Mouse (Mus musculus) CD4-positive, CD25-positive, alpha-beta regulatory T cell, adult 2 months (primary cell): ENCODE data around the gene Dnajc27.

Experiments
- DNase-seq: peaks from one replicate; pipeline ENCODE4 v3.0.0-alpha.2; 2012; ENCODE audit warnings: low read depth, low spot score

Gene Dnajc27

DNA sequence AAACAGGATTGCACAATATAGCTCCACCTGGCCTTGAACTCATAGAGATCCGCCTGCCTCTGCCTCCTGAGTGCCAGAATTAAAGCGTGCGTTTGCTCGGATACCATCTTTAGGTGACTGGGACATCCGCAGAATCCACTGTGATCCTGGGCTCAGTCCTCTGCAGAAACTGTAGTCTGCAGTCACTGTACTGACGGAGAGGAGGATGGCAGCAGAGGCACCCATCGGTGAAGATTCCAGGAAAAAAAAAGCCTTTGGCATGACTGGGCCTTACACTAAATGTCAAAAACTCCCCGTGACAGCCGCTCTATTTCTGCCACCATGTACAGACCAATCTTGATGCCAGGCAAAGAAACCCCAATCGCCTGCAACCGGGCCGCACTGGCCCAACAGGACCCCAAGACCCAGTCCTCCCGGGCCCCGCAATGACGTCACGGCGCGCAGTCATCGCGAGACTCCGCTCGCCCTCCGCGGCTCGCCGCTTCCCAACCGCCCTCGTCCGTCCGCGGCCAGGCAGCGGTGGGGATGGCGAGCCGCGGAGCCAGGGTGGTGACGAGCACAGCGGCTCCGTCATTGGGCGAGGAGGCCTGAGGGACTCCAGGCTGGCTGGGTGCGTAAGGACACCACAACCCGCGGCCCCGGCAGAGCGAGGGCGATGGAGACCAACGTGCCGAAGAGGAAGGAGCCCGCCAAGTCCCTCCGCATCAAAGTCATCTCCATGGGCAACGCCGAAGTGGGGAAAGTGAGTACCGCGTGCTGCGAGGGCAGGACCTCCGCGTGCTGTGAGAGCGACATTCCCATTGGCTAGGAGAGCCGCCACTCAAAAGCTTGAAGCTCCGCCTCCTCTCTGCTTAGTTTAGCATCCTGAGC, at the start of gene Dnajc27:
Dnajc27 (plus strand) TSS at position 452 of the 870 bp plus-strand sequence.
- peak; percentile 97 for DNase-seq

DNA sequence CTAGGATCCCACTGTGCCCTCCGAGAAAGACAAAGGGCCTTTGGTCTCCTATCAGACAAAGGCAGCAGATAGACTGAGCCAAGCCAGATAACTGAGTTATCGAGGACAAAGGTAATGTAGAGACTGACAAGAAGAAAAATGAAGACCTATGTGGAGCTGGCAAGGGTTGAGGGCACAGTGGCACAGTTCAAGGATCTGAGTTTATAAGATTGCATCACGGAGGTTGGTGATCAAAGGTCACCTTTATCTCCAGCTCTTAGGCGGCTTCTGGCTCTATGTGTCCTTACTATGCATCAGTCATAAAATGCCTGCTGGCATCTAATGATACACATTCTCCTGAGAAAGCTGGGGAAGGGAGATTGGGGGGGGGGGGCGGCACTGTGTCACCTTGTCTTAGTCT, 46.2 kb upstream of the Dnajc27 start:
- DNase-seq: no peak

DNA sequence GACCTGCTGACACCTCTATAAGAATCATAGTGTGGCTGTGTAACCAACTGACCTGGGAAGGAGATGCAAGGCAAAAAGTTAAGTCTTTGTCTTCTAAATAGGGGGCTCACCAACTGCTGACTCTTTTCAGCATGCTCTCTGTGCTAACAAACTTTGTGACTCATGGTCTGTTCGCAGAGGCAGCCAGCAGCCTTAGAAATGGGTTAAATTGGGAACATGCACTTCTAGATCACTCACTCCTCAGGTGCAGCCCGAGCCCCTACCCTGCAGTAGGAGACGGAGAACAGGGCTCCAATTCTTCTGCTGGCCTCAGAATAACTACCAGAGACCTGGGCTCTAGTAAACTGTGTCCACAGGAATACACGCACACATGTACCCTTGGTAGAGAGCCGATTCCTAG, 44.9 kb upstream of the Dnajc27 start:
- no peak for DNase-seq

DNA sequence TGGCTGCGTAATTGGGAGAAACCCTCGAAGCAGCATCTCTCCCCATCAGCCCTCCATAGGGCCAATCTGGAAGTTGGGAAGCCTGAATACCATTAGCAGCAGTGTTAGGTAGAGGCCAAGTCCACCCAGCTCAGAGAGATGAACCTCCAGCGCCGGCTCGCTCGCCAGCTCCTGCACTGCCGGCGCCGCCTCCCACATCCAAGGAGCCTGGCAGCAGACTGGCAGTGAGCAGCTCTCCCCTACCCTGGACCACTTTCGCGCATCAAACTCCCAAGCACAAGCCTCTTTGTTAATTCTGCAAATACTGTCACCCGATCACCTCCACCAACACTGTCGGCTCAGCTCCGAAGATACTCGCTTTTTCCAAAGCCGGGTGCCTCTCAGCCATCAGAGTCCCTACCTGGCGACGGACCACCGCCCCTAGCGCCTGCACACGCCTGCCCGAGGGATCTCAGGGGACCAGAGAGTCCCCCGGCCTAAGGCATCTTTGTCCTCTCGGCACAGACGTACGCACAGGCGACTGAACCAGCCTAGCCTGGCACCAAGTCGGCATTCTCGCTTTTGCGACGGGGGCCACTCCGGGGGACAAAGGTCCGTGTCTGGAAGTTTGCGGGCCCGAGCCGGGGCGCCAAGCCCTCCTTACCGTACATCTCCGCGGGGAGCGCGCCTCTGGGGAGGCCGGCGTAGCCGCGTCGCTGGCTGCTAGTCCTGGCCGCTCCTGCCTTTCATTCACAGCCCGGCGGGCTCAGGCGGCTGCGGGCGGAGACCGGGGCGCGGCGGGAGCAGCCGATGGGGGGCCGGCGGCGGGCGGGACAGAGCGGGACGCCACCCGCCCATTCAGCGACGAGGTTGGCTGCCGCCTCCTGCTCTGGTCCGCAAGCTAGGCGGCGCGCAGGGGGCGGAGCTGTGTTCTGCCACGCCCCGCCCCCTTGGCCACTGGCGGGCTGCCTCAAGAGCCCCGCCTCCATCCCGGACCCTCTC, 44.0 kb upstream of the Dnajc27 start, which contains the start of gene Efr3b:
Efr3b (minus strand) TSS at position 855 of the 981 bp plus-strand sequence.
- DNase-seq: peak; percentile 72

DNA sequence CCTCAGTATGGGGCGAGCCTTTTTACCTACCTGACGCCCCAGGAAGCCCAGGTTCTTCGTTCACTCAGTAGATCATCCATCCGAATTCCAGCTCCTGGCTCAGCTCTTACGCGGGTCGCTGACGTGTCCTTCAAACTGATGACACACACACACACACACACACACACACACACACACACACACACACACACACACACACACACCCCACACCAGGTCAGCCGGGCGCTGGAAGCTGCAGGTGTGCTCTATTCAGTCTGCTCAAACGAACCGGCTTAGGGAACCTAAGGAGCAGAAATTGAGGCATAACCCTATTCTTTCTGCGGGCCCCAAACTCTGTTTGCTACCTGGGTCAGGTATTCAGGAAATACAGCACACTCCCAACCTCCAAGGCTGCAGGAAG, 43.3 kb upstream of the Dnajc27 start:
- DNase-seq: no peak

DNA sequence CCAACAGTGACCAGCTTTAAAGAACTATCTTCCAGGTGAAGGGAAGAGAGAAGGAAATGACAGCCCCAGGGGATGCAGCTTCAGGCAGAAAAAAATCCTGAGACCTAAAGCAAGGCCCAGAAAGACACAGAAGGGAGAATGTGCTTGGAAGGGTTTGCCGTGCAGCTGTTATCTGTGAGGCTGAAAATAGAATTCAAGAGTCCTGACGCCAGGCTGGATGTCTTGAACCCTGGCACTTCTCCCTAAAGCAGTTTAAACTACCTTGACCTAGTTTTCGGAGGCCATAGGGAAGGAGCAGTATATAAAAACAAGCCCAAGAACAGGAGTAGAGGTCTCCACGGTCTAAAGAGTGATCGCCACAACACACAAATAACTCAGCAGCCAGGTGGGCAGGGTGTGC, 40.0 kb upstream of the Dnajc27 start:
- no peak for DNase-seq

DNA sequence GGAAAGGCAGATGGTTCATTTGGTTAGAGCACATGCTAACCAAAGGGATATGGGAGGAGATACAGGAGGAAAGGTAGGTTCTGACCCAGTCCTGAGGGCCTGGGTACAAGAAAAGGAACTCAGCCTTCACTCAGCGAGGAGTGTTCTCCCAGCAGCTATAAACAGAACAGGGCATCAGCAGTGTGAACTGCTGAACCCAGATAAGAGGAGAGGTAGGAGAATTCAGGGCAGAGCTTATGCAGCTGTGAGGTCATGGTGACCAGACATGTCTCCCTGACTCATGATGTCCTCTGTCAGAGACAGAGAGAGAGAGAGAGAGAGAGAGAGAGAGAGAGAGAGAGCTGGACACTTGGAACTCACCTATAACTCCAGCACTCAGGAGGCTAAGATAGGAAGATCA, 36.4 kb upstream of the Dnajc27 start:
- DNase-seq: no peak

DNA sequence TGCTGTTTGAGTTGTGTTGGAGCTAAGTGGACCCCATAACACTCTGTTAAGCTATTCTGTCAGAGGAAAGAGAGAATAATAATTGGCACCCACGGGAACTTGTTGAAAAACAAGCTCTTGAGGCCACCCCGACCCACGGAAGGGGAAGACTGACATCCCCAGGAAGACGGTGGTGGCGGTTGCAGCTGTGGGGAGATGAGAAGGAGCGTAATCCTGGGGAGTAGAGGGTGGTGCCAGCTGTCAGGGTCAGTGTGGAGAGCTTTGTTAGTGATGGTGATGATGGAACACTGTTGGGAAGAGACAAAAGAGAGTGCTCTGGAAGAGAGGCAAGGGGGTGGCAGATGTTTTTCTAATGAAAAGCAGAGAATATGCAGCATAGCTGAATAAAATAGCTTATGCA, 34.4 kb upstream of the Dnajc27 start:
- DNase-seq: no peak

DNA sequence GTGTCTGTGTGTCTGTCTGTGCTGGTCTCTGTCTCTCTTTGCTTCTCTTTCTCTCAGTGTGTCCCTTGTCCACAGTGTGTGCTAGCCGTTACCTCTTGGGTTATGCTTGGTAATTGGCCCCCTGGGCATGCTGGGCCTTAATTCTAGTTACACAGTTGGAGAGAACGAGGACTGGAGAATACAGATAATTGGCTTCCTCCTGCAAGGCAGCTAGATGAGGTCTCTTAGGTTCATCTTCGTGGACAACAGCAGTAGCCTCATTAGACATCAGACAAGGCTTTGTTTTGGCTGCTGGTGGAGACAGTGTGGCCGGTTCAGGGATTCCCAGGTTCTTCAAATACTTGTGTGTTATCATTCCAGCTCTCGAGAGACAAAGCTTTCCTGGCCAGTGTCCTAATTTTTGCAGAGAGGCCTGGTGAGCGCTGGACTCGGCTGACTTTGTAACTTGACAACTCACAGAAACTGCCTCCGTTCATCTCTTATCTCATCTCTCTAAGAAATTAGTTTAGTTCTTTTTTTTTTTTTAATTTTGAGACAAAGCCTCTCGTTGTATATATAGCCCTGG, 31.4 kb upstream of the Dnajc27 start:
- DNase-seq: no peak

DNA sequence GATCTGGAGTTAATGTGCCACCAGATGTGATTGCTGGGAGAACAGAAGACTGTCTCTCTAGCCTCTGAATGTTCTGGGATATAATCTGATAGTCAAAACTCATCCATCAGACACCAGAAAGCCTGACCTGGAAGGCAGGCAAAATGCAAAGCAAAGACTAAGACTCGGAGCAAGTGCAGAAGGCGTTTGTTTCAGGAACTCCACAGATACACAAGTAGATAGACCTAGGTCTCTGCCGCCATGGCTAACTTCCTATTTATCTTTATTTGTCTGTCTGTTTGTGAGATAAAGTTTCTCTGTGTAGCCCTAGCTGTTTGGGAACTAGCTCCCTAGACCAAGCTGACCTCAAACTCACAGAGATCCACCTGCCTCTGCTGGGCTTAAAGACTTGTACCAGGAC, 28.7 kb upstream of the Dnajc27 start:
- DNase-seq: no peak

DNA sequence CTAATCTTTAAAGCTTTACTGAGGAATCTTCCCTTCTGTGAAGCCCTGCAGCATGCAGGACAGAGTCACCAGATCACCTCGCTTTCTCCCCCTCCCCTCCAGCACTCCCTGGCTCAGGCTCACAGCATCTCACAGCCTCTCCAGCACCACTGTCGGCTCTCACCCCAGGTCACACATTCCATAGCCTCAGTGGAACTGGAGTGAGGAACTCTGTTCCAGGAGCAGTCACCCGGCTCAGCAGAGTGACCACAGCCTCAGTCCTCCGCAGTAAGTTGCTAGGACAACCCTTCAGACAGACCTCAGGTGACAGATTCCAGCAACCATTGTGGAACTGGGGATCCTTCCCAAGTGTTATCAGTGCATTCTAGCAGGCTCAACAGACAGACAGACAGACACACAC, 27.5 kb upstream of the Dnajc27 start:
- DNase-seq: no peak

DNA sequence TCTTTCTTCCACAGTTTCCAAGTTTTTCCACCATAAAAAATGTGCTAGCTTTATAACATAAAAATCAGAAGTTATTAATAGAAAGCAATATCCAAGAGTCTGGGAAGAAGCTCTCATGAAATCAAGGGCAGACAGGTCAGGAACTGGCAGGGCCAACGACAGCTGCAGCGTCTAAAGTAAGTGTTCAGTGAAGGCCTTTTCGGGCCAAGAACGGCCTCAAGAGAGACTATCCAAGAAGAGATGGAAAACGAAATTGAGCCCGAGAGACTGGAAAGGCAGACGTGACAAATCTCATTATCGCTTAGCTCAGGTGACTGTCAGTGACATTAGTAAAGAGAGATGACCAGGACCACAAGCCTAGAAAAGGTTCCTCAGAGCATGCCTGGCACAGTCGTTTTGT, 24.1 kb upstream of the Dnajc27 start:
- no peak for DNase-seq

DNA sequence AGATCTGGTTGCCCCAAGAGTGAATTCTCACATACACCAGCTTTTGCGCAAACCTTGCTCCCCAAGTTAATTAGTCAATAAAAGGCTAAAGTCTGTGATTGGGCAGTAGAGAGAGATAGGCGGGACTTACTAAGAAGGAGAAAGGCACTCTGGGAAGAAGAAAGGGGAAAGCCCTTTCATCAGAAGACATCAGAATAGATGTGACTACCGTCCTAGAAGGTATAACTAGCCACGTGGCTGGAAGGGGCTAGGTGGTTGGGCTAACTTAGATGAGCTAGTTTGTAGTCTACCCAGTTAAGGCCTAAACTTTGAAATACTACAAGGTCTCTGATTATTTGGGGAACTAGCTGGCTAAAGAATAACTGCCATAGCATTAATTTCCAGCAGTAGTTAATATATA, 22.7 kb upstream of the Dnajc27 start:
- DNase-seq: no peak

DNA sequence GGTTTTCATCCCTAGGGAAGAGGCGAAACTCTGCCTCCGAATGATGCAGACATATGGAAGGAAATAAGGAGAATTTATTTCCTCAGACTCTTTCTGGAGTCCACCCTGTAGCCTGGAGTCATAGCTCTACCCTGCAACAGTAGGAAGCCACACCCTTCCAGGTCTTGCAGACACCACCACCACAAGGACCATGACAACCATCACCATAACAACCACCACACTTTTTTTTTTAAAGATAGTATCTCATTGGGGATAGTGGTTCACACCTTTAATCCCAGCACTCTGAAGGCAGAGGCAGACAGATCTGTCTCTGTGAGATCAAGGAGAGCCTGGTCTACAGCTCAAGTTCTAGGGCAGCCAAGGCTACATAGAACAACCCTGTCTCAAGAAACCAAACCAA, 16.9 kb upstream of the Dnajc27 start:
- DNase-seq: peak; percentile 17

DNA sequence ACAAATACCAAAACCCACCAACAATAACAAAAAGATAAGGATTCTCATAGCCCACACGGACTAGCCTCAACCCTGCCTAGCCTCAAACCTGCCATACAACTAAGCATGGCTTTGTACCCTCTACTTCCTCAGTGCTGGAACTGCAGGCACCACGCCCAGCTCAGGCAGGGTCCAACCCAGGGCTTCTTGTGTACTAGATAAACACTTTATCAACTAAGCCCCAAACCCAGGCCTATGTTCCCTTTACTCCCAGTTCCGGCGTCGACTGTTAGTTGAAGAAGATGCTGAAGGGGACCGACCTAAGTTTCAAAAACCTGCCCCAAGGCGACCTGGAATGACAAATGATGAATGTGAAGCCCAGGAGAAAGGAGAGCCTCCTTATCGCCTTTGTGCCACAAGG, 16.4 kb upstream of the Dnajc27 start:
- DNase-seq: no peak

DNA sequence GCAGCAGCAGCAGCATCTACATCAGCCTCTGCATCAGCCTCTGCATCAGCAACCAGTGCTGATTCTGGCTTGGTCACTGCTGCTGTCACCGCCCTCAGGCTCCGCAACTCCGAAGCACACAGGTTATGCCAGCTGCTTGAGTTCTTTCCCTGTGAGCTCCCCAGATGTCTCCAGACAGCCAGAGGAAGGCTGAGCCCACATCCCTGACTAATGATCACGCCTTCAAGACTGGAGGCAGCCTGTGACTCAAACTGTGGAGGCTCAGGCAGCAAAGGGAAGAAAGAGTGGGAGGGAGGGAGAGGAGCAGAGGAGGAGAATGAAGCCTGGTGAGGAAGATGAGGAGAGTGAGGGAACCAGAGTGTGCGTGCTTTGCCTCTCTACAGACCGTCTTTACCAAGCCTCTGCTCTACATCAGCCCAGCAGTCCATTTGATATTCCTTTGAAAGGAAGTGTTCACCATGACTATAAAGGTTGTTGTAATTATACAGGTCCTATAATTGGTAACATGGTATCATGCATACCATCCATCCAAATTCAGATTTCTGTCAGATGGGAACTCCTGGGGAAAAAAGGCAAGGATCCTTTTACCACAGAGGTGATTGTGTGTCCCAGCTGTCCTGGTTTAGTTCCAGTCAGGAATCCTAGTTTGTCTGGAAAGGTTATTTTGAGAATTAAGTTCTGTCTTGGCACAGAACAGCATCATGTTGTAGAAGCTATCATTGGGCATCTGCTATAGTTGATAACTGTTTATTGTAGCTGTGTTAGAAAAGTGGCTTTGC, 15.5 kb upstream of the Dnajc27 start:
- no peak for DNase-seq

DNA sequence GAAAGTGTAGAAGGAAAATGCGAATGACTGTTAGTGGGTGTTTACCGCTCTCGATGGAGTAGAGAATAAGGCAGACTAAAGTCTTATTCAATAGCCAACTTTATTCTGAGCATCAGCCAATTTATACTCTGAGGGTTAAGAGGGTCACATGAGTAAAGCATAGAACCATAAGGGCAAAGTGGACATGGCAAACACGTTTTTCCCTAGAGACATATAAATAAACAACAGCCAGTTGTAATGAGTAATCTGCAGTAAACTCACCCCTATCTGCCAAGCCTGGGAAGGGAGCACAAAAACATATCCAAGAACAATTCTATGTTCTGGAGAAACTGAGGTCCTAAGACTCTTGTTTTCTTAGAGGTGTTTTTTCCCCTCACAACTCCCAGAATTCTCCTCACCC, 13.8 kb upstream of the Dnajc27 start:
- no peak for DNase-seq

DNA sequence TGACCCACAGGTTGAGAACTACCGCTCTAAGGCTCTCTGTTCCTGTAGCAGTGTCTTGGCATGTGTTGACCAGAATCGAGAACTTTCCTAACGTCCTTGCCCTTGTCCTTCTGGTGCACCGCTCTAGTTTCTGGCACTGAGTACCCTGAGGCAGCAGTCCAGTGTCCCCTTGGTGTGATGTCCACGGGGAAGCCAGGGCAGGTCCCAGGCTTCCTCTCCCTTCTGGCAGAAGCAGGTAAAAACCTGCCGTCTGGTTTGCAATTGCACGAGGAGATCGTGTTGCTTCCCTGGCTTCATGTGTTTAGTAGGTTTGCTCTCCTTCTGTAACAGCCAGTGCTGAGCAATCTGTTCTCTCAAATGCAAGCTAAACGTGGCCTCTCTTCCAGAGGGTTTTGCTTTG, 10.7 kb upstream of the Dnajc27 start:
- DNase-seq: no peak

DNA sequence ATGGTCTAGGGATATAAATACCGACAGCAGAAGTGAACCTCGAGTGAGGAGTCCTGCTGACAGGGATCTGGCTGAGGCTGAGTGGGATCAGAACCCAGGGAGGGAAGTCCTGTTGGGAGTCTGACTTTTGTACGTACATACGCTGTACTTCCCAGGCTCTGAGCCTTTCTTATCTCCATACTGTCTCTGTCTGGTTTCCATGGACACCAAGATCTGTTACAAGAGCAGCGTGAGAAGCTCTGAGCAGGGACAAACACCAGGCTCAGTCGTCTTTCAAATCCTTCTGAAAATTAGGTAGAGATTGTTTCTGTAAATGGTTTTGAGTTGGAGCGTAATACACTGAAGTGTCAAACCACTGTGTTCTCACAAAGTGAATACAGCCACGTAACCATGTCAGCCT, 7.0 kb upstream of the Dnajc27 start:
- DNase-seq: no peak

DNA sequence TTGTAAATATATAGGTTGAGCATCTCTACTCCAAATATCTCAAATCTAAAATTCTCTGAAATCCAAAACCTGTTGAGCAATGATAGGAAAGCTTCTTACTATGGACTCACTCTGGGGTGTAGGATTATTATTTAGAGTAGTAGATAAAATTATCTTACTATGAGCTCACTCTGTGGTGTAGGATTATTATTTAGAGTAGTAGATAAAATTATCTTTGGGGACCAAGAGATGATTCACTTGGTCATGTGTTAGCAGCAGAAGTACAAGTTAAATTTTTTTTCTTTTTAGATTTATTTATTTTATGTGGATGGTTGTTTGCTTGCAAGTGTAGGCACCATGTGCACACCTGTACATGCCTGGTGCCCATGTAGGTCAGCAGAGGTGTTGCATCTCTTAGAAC, 6.0 kb upstream of the Dnajc27 start:
- DNase-seq: no peak

DNA sequence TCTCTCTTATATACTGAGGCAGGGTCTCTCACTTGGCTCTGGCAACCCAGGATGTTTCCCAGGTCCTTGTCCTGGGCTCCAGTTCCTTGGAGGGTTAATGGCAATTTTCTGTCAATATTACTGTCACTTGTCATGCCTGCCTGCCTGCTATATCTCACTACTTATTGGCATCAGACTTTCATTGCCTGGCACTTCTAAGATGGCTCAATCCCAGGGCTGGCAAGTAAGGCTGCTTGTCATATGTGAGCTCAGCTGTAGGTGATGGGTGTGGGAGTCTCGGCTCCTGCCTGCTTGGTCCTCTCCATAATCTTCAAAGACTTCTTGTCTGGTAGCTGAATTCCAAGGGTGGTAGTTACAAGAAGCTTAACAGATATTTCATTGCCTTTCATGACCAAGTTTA, 4.3 kb upstream of the Dnajc27 start:
- no peak for DNase-seq
